Mouse (Mus musculus) retina, adult 2 months (tissue): ENCODE measurements around the gene Ccdc85b.
"Not testable (repeated sequence)": the region's sequence is repeated elsewhere in the genome, so short reads cannot be mapped to it uniquely, and the experiment has no call there.

Experiments used
- DNase-seq: peaks from one replicate; pipeline ENCODE4 v3.0.0-alpha.2; 2012; ENCODE audit warnings: low read depth, low spot score

Gene Ccdc85b

DNA sequence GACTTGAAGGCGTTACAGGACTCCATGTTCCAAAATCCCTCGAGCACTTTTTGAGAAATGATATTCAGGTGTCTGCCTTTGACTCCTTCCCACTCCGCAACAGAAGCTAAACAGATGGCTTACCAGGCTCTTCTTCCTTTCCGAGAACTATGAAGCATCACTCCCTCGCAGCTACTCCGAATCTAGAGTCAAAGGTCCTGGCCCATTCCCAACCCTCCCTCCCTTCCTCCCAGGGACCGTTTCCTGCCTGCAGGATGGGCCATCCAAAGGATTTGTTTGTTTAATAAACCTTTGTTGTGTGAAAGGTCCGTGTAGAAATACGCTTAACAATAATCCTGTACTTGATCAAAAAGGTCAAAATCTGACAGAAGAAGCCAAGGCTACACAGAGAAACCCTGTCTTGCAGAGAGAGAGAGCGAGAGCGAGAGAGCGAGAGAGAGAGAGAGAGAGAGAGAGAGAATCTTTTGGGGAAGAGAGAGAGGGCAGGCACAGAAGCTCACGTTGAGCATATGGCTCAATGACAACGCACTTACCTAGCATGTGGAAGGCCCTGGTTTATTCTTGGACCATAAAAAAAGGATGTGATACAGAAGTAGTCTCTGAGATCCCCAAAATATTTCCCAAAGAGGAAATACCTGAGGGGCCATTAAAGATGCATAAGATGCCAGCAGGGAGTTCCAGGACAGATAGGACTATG, at the start of gene Ccdc85b:
Ccdc85b (minus strand) TSS at position 149 of the 697 bp plus-strand sequence.
- no peak for DNase-seq

DNA sequence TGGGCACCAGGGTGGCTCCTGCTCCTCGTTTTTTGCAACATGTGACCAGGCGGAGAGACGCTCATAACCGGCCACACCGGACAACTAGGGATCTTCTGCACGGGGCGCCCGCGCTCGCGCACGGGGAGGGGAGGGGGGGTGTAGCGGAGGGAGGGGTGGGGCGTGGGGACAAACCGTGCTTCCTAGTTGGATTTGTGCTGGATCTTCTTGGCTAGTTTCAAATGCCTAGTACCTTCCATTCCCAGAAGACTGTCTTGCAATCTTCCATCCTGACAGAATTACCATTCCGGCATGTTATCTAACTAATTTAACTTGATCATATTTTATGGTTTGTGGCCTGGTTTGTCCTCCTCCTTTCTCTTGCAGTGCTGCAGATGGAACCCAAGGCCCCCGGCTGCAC, 46.0 kb upstream of the Ccdc85b start, which contains the start of gene 1700020D05Rik:
1700020D05Rik (minus strand) TSS at position 101 of the 400 bp plus-strand sequence.
- no peak for DNase-seq

- DNase-seq: no peak
These were observed 42.7 kb upstream of the Ccdc85b start for GRCm38 (mm10) chr19:5500330-5500875.

DNA sequence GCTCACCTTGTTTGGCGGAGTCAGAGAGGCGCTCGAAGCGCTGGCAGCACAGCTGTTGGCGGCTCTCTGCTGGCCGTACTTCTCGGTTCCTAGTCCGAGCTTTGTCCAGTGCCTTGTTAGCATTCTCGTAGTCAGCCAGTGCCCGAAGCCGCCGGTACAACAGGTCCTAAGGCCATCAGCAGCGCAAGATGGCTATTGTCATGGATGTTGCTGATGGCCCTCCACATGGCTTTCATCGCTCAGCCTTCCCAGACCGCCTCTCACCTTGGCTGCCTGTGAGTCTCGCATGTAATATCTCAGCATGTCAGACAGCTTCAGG, 38.3 kb upstream of the Ccdc85b start:
- no peak for DNase-seq

DNA sequence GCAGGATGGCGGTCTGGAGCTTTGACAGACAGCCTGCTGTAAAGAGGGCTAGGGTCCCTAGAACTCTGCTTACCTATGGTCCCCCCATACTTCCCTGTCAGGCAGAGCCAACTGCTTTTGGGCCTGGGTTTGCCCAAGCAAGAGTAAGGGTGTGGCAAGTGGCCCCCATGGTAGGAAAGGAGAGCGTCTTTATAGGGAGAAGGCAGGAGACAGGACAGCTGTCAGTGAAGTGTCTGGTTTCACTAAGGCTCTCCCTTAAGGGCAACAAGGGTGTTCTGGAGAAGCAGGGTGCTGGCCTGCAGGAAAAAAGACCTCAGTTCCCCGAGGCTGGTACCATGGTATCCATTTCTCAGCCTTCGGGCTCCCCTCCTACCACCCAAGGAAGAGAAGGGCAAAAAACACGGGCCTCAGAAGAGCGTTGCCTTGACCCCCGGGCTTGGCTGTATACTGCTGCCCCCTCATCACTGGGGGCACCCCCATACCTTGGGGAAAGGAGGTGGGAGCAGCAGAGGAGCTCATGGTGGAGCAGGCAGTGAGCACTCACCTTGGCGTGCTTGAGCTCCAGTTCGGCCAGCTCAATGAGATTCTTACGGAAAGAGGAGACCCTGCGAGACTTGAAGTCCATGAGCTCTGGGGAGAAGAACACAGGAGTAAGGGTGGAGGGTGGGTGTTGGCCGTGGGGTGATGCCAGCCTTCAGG, 37.8 kb upstream of the Ccdc85b start:
- DNase-seq: no peak

GRCm38 (mm10) chr19:5494314-5494713, 36.6 kb upstream of the Ccdc85b start:
- no peak for DNase-seq

GRCm38 (mm10) chr19:5493301-5493721, 35.6 kb upstream of the Ccdc85b start:
- not testable (repeated sequence) for DNase-seq

DNA sequence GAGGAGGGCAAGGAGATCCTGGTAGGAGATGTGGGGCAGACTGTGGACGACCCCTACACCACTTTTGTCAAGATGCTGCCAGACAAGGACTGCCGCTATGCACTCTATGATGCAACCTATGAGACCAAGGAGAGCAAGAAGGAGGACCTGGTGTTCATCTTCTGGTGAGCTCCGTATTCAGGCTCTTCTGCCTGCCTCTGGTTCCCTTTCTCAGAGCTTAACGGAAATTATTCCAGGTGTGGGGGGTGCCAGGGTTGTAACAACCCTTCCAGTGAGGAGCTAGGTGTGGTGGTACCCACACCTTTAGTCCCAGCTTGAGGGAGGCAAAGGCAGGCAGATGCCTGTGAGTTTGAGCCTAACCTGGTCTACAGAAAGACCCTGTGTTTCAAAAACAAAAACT, 34.9 kb upstream of the Ccdc85b start:
- DNase-seq: no peak

DNA sequence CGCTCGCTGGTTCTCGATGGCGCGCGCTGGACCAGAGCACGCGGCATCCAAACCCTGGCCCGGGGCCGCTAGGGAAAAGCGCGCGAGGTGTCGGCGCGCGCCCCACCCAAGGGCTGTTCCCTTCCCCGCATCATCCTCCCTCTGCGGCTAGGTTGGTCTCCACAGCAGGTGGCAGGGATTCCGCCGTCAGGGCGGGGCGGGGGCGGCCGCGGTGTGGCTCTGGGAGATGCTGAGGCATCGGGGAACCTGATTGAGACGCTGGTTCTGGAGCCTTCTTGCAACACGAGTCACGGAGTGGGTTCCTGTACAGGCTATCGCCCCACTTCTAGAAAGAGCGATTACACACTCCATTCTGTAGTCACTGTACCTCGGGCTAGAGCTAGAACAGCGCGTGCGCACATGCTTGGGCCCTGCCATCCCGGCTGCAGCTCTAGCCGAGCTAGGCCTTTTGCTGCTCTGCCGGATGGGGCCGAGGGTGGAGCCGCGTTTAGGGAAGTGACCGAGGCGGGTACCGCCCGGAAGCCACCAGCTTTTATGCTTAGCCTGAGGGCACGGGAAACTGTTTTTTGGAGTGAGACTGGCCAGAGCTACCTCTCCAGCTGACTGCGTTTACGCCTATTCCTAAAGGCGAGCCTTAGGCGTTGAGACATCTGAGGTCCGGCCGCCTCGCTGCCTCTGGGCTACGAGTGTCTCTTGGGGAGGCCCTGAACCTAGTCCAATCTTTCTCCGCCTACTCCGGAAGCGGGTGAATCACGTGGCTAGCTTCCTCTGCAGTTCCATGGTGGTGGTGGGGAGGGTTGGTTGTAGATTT, 33.4 kb upstream of the Ccdc85b start:
- no peak for DNase-seq

DNA sequence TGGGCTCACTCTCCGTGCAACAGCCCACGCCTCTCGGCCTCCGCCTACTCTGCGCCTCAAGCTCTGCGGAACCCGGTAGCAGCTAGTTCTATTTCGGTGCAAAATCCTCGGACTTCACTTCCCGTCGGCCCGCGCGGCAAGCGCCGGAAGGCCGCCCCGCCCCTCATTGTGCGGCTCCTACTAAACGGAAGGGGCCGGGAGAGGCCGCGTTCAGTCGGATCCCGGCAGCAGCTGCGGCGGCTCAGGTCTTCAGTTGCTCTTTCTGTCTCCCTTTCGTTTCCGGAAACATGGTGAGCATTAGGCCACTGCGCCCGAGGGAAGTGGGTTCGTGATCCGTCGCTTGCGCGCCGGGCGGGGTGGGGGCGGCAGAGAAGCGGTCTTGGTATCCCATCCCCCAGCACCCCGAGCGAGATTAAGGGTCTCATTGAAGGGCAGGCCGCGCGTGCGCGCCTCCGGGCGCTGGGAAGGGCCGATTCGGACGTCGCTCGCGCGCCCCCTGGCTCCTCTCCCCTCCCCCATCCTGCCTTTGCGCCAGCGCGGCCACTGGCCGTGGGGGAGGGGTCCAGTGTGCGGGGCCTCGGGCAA, 32.7 kb upstream of the Ccdc85b start, which contains the start of gene Cfl1:
Cfl1 (plus strand) TSS at position 143 of the 585 bp plus-strand sequence.
- peak; percentile 86 for DNase-seq

DNA sequence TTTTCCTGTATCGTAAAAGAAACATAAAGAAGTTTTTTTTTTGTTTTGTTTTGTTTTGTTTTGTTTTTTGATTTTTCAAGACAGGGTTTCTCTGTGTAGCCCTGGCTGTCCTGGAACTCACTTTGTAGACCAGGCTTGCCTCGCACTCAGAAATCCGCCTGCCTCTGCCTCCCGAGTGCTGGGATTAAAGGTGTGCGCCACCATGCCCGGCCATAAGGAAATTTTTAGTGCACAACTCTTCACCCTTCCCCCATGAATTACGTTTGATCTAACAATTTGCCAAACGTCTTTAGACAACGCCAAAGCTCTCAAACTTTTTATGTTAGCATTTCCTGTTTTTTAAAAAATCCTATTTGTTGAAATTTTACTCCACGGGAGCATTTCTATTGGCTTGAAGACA, 32.0 kb upstream of the Ccdc85b start:
- DNase-seq: not testable (repeated sequence)

GRCm38 (mm10) chr19:5488878-5489571, 31.3 kb upstream of the Ccdc85b start:
- DNase-seq: peak; percentile 84

DNA sequence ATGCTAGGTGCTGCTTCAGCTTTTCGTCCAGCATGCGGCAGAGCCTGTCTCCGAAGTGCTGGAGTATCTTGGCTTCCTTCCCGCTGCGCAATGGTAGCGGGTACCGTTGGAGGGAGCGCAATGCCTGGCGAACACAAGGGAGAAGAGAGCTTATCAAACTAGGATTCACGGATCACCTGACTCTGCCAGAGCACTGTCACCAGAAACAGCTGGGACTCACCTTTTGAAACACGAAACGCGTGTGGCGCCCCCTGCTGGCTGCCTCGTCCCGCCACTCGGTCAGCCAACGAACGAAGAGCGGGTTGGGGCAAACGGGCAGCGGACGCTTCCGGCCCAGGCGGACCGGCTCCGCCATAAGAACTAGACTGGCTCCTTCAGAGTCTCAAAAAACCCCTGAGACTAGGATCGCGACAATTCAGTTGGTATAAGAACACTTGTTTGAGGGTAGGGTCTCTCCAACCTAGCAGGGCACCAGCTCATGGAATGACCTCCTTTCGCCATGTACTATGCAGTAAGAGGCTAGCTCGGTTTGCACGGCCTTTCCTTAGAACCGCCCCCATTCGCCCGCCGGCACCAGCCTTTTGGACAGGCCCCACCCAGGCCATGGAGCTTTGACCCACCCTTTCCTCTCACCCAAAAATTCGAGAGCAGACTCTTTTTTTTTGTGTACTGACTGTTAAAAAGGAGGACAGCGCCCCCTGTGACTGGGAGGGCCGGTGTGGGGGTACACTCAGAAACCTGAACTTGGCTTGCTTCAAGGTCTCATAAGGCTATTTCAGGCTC, 30.3 kb upstream of the Ccdc85b start, which contains the start of gene Mus81:
Mus81 (minus strand) TSS at position 635 of the 783 bp plus-strand sequence.
- DNase-seq: peak; percentile 75

DNA sequence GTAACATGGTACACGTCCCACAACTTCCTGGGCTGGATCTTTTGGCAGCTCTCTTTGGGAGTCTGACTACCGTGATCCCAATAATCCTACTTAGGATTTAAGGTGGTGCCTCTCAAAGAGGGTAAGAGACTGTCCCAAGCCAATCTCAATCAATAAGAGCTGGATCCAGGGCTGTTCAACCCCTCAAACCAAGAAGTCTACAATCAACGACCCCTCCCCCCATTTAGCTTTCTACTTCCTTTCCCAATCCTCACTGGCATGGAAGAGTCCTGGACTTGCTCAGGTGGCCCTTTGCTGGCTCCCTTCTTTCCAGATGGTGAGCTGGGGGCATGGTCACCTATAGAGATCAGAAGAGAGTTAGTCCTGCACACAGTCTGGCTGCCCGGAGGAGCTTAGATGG, 29.1 kb upstream of the Ccdc85b start:
- no peak for DNase-seq

DNA sequence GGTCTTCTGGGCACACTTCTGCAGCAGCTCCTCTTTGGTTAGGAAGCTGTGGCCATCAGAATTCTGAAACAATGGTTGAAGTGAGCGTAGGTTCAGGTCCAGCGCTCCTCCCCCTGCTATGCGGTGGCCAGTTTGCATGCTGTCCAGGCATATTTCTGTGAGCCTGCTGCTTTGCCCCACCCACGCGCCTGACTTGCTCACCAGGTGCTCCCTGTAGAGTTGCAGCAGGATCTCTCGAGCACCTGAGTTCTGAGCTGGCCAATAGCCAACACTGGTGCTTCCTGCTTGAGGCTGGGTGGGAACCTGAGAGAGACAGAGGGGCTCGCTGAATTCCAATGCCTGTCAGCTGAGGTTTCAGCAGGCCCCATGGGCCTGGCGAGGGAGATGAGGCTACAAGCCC, 28.6 kb upstream of the Ccdc85b start:
- no peak for DNase-seq

DNA sequence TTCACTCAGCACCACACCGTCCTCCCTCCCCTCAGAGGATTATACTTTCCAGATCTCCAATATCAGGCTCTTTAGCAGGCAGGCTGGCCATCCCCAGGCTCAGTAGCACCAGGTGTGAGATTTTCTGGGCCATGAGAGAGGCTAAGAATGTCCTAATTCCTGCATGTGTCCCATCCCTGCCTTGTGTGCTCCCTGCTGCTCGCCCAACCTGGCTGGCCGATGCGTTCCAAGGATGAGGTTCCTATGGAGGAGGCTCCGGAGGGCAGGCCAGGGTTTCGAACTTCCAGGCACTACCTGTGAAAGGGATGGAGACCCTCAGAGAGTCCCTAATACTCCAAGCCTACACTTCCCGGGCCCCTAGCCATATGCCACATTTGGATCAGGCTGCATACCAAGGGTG, 28.1 kb upstream of the Ccdc85b start:
- DNase-seq: no peak

GRCm38 (mm10) chr19:5485371-5485770, 27.7 kb upstream of the Ccdc85b start:
- DNase-seq: no peak

GRCm38 (mm10) chr19:5484496-5484895, 26.8 kb upstream of the Ccdc85b start:
- no peak for DNase-seq

DNA sequence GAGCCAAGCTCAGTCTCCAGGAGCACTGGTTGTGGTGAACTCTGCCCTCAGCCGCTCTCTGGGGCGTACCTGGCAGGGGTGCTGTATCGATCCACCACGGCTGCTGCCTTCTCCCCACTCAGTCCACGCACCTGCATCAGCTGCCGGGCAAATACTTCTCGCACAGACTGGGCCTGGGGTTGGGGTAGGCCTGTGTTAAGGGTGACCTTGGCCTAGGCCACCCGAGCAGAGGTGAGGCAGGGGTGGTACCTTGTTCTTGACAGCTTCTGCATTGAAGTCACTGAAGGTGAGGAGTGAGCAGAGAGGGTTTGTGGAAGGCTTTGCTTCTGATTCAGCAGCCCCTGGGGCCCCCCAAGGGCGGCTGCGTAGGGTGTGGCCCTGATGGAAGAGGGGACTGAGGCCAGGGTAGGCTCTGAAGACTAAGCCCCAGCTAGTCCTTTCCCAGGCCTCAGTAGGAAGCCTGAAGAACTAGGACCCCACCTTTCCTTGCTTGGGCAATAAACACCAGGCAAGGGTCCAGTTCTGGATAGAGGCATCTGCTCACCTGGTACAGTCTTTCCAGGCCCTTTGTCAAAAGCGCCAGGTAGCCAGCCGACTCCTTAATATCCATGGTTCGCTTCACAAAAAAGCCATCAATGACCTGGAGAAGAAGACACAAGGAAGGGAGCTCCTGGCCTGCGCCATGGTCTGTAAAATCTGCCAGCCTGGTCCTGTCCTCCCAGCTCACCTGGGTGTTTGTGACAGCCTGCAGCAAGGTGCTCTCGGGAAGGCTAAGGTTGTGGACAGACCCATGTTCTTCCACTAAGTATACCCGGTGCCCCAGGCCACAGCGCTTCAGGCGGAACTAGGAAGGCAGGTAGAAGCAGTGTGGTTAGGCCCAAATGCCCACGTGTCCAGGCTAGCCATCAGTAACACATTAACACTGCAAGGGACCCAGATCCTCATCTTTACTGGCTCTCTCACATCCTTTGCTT, 26.0 kb upstream of the Ccdc85b start:
- no peak for DNase-seq
